Mouse (Mus musculus) neural tube, embryonic 10.5 days (tissue): ENCODE measurements around the gene Galnt12.
"Not testable (repeated sequence)": the region's sequence is repeated elsewhere in the genome, so short reads cannot be mapped to it uniquely, and the experiment has no call there.

Experiments
- DNase-seq: peaks from one replicate; pipeline ENCODE4 v3.0.0-alpha.2; 2017; ENCODE audit warnings: low spot score; ENCODE audit errors: extremely low spot score

Galnt12 gene

DNA sequence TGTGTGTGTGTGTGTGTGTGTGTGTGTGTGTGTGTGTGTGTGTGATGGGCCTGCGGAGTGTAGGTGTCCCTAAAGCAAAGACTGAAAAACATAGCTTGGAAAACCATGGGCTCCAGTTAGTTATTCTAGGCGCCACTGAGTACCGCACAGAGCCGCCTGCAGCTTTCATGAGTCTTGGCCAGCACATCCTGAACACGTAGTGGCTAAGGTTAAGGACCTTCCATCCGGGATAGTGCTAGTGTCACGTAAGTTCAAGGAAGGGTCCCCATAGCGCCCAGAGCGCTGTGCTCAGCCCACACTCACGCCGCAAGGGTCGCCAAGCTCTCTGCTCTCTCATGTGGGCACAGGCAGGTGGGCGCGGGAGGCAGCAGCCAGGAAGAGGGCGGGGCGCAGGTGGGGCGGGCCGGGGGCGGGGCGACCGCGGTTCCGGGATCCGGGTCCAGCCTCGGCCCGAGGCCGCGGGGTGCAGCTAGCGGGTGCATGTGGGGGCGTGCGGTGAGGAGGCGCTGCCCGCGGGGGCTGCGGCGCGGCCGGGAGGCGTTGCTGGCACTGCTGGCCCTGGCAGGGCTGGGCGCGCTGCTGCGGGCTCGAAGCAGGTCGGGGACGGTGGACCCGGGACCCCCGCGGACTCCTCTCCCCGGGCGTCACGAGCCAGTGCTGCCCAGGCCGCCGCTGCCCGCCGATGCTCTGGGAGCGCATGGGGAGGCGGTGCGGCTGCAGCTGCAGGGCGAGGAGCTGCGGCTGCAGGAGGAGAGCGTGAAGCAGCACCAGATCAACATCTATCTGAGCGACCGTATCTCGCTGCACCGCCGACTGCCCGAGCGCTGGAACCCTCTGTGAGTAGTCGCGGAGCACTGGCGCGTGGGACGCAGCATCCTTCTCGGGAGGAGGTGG, at the start of gene Galnt12:
Galnt12 (plus strand) TSS at position 417 of the 894 bp plus-strand sequence.
- peak; percentile 64 for DNase-seq

- no peak for DNase-seq
These were observed 47.8 kb upstream of the Galnt12 start for GRCm38 (mm10) chr4:47043866-47044265.

DNA sequence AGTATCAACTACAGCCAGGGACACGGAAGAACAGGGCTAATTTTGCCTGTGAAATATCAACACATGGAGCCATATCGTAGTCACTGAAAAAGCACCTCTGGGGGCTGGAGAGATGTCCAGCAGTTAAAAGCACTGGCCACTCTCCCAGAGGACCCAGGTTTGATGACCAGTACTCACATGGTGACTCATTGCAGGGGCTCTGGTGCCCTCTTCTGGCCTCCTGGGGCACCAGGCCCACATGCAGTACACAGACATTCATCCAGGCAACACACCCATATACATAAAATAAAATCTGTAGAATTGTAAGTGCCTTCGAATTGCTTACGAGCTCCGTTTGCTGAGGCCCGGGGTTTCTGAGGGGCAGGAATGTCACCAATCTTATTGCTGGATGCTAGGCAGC, 44.7 kb upstream of the Galnt12 start:
- no peak for DNase-seq

- DNase-seq: no peak
These were observed 43.9 kb upstream of the Galnt12 start for GRCm38 (mm10) chr4:47047765-47048164.

- no peak for DNase-seq
These were observed 42.5 kb upstream of the Galnt12 start for GRCm38 (mm10) chr4:47049216-47049615.

DNA sequence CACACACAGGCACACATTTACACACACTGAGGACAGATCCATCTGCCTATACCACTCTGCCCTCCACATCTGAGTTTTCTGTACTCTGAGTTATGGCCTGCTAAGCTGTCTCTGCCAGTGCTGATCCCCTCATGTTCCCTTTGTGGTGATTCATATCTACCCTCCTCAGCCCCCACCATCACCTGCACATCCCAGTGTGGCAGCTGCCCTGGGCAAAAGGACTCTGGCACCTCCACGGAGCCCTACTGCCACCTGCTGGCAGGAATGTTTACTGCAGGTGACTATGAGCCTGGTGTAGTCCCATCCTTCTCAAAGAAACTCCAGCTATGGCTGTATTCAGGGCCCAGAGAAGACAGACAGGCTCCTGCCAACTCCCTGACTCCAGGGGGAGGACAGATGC, 41.5 kb upstream of the Galnt12 start:
- DNase-seq: peak; percentile 94

- peak; percentile 30 for DNase-seq
These were observed 40.9 kb upstream of the Galnt12 start for GRCm38 (mm10) chr4:47050642-47051381.

DNA sequence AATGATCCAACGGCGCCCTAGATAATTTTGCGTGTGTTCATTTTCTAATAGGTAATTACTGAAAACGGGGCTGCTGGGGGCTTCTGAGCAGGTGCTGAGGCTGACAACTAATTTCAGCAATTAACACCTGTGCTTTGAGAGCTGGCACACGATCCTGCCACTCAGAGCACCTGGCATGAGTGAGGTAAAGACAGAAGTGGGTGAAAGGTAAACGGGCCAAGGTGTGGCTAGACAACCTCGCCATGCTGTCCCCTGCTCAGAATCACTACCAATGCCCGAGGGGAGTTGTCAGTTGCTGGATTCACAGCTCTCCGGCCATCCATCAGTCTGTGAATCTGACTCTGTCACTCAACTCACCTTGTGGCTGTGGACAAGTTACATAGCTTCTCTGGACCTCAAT, 39.8 kb upstream of the Galnt12 start:
- no peak for DNase-seq

GRCm38 (mm10) chr4:47055170-47055569, 36.5 kb upstream of the Galnt12 start:
- not testable (repeated sequence) for DNase-seq

GRCm38 (mm10) chr4:47055570-47056080, 36.1 kb upstream of the Galnt12 start:
- DNase-seq: no peak

GRCm38 (mm10) chr4:47056791-47057509, 34.8 kb upstream of the Galnt12 start, which contains the start of gene Anks6:
TSS of gene Anks6 (minus strand) at chr4:47057427.
- DNase-seq: peak; percentile 79

DNA sequence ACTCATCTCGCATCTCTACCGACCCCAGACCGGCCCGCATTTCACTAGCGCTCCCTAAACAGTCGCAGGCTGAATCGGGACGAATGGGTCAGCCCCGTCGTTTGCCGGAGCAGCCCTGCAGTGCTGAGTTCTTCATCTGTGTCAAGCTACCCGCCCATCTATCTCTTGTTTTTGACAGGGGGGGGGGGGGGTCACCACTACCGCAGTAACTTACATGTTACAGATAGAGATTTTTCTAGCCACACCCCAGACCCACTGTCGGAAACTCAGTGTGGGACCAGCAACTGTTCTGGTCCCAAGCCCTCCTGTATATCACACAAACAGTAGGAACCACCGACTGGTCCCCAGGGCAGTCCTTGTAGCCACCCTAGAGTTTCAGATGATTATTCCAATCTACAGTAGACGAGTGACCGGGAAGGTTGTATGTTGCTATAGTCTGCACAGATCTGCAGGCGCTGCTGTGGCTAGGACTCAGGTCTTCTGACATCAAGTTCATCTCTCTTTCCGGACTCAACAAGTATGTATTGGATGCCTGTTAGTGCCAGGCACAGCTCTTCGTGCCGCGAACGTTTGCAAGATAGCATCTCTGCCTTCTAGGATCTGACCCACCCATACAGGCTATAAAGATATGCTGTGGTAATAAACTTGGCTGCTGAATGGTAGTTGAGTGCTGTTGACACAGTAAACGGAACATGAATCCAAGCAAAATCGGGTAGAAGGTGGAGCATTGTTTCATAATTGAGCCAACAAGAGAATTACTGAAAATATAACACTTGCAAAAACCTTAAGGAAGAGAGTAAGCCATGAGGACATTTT, 34.0 kb upstream of the Galnt12 start:
- no peak for DNase-seq

DNA sequence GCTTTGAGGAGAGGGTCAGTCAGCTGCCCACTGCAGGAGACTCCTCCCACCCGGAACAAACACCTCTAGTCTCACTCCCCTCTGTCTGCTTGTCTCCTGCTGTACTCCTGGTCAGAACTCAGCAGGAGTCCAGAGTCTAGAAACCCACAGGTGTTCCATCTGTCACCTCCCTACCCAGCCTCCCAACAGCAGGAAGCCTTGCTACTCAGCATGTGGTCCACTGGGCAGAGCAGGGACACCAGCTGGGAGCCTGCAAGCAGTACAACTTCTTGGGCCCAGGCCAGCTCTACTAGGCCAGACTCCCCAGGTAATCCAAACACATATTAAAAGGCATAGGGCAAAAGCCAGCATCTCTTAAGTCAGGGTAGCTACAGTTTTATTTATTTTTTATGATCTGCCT, 30.8 kb upstream of the Galnt12 start:
- DNase-seq: no peak

GRCm38 (mm10) chr4:47075054-47075453, 16.7 kb upstream of the Galnt12 start:
- DNase-seq: no peak

GRCm38 (mm10) chr4:47079997-47080646, 11.6 kb upstream of the Galnt12 start:
- no peak for DNase-seq

DNA sequence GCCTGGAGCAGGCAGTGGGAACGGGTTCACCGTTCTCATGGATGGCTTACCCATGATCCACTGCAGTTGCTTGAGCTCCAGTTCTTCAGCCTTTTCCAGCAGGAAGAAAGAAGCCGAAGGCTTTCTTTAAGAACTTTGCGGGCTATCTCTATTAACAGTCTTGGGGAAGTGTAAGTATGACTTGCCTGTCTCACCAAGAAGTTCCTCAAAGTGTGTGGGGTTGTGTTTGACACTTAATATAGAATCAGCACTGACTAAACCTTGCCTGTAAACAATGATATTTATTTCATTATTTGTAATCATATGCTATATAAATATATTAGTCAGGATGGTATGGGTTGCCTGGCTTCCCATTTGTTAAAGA, 11.1 kb upstream of the Galnt12 start:
- no peak for DNase-seq

DNA sequence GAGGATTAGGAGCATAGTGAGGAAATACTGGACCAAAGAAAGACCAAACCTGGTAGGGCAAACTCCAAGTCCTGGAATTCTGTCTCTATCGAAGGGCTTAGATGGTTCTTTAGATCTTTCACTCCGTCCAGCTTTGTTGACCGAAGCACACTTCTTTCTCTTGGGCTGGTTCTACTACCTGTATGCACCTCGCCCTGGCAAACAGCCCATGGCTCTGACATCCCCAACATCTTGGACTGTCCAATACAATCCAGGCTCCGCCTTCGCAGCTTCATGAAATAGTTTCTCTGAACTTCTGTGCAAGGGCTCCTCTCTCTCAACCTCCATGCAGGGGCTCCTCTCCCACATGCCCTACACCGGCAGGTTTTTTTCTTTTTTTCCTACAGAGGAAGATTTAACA, 7.9 kb upstream of the Galnt12 start:
- no peak for DNase-seq

GRCm38 (mm10) chr4:47088671-47089070, 3.0 kb upstream of the Galnt12 start:
- DNase-seq: no peak

GRCm38 (mm10) chr4:47092387-47093021, 795 bp downstream of the Galnt12 start:
- DNase-seq: peak; percentile 57

GRCm38 (mm10) chr4:47093161-47093560, 1.5 kb downstream of the Galnt12 start:
- peak; percentile 19 for DNase-seq
